Mouse (Mus musculus) hindbrain, embryonic 13.5 days (tissue): ENCODE results near the gene Snx27. TPM values are rescaled to one million over a fixed set of nuclear protein-coding genes. Genes with fewer than 3 reads are reported as not detected.

Experiments
- ATAC-seq: fragments of 200-750 bp; cut with Nextera tagmentation; 2 replicates; pipeline ENCODE4 v1.8.0; 2017; ENCODE audit warnings: moderate TSS enrichment; ENCODE audit not compliant: low FRiP score
- H3K27ac ChIP-seq: fragments of 300-500 bp; sonication (generic); 2 replicates; pipeline ENCODE4 v1.5.1; 2015; ENCODE audit warnings: inconsistent platforms, mild to moderate bottlenecking, moderate library complexity
- H3K27me3 ChIP-seq: fragments of 300-500 bp; sonication (generic); 2 replicates; pipeline ENCODE4 v1.6.1; 2015; ENCODE audit warnings: mild to moderate bottlenecking, inconsistent platforms
- H3K36me3 ChIP-seq: fragments of 300-500 bp; sonication (generic); 2 replicates; pipeline ENCODE4 v1.6.1; 2015; ENCODE audit warnings: mild to moderate bottlenecking, inconsistent platforms
- H3K4me1 ChIP-seq: fragments of 300-500 bp; sonication (generic); replicated peaks from 2 replicates; pipeline ENCODE4 v1.6.1; 2015; ENCODE audit warnings: inconsistent platforms
- H3K4me2 ChIP-seq: fragments of 300-500 bp; sonication (generic); 2 replicates; pipeline ENCODE4 v1.6.1; 2015; ENCODE audit warnings: inconsistent platforms, mild to moderate bottlenecking, moderate library complexity
- H3K4me3 ChIP-seq: fragments of 300-500 bp; sonication (generic); 2 replicates; pipeline ENCODE4 v1.5.1; 2015; ENCODE audit warnings: mild to moderate bottlenecking, inconsistent platforms
- H3K9ac ChIP-seq: fragments of 300-500 bp; sonication (generic); 2 replicates; pipeline ENCODE4 v1.6.1; 2015; ENCODE audit warnings: mild to moderate bottlenecking, inconsistent platforms
- H3K9me3 ChIP-seq: fragments of 300-500 bp; sonication (generic); 2 replicates; pipeline ENCODE4 v1.6.1; 2016; ENCODE audit warnings: inconsistent platforms
- WGBS: fragments of 180-500 bp; shearing (Covaris S2); methylation state at CpG from one replicate; pipeline ENCODE4 v1.1.7; 2015; 5-methylcytosine and 5-hydroxymethylcytosine counted together
- polyA plus RNA-seq: library from polyadenylated mRNA; unstranded; fragments of >200 nt; fragmentation: Nextera tagmentation; extraction: Ambion mirVana; gene quantifications from 2 replicates; pipeline ENCODE4 v1.2.1, GENCODE M21; 2015

Snx27 gene
- polyA plus RNA-seq, 1 experiment from 2014 or later: 74.7 TPM

DNA sequence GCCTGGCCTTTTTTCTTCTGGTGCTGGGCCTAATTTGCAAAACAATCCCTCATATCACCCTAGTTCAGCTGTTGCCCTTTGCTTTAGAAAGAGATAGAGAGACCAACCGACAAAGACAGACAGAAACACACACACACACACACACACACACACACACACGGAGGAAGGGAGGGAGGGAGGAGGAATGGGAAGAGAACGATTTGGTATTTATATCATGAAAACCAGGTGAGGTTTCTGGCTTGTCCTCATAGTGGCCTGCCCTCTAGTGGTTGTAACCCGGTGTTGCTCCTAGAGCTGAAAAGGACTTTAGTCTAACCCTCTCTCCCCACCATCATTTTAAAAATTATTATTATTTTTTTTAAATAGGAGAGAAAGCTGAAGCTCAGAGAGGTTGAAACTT lies 19.4 kb upstream of the Snx27 start:
- Histone ChIP-seq H3K27me3 (no peaks in the 10 kb centered on the region), H3K9me3 (no peaks in the 10 kb centered on the region), H3K27ac (no peak overlapping the region), H3K4me3 (no peak overlapping the region), H3K36me3 (no peaks in the 10 kb centered on the region), H3K9ac (no peak overlapping the region), H3K4me1 (no peaks in the 10 kb centered on the region), H3K4me2 (no peak overlapping the region)
- peak; percentile 21; the same call in 1 of the 2 replicates for ATAC-seq
- 0% methylated on average over 4 of the region's 4 CpGs for WGBS

DNA sequence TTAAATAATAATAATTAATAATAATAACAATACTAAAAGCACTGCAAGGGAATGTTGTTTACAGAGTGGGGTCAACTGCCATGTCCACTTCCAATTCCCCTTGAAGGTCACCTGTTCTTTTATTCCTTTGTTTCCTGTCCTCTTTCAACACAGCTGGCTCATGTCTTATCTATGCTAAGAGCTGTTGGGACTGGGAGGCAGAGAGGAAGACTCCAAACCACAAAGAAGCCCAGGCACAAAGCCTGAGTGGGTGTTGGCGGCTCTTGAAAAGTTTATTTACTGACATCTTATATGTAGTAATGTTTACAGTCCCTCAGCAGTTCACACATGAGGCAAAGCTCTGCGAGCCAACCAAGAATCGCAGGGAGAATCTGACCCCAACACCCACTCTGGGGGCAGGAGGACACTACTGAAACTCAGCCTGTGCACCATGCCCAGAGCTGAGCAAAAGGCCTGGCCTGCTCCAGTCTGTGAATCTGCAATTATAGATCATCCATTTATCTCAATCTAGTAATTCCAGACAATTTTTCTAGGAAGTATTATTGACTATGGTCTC lies 14.8 kb upstream of the Snx27 start:
- no peaks in the 10 kb centered on the region for H3K4me1 ChIP-seq
- H3K9ac ChIP-seq: no peak overlapping the region
- H3K9me3 ChIP-seq: peaks cover 10% of the 10 kb centered on the region; the same call in 1 of the 2 replicates
- H3K36me3 ChIP-seq: no peaks in the 10 kb centered on the region
- no peak overlapping the region for H3K4me2 ChIP-seq
- 75% methylated on average over 3 of the region's 3 CpGs for WGBS
- H3K27ac ChIP-seq: no peak overlapping the region
- H3K4me3 ChIP-seq: no peak overlapping the region
- no peaks in the 10 kb centered on the region for H3K27me3 ChIP-seq
- ATAC-seq: no peak

DNA sequence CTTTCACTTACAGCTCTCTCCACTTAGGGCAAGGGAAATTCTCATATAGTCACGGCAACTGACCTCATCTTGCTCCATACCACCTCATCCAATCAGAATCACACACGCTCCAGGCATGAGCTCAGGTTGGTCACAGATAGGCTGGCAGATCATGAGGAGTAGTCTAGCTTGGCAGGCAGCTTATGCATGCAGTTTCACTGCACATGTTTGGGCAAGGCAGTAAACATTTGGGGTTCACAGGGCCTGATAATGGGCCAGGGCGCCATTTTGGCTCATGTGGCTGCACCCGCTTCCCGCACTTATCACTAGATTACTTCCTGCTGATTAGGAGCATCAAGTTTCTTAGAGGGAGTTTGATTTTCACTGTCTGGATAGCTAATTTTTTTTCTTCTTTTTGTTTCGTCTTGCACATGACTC lies 13.4 kb upstream of the Snx27 start:
- Histone ChIP-seq H3K4me1 (no peaks in the 10 kb centered on the region), H3K4me2 (no peak overlapping the region), H3K9me3 (peaks cover 10% of the 10 kb centered on the region; the same call in 1 of the 2 replicates), H3K36me3 (no peaks in the 10 kb centered on the region), H3K9ac (no peak overlapping the region), H3K4me3 (no peak overlapping the region), H3K27me3 (no peaks in the 10 kb centered on the region), H3K27ac (no peak overlapping the region)
- 90% methylated on average over 6 of the region's 6 CpGs for WGBS
- ATAC-seq: no peak

DNA sequence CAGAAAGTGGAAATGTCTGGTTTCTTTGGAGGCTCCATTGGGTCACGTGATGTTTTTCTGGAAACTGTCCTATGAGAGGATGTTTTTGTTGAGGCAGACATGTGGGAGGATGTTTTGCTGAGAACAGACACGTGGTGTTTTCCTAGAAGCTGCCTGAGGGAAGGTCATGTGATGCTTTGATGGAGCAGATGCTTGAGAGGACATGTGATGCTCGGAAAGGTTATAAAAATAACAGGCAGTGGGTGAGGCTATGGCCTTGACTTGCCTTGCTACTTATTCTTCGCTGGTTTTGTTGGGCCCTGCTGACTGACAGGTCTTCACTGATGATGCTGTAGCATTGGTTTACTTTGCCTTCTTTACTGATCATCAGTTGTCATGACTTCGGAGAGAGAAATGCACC lies 8.6 kb upstream of the Snx27 start:
- Histone ChIP-seq H3K27me3 (no peaks in the 10 kb centered on the region), H3K4me3 (no peak overlapping the region), H3K4me2 (no peak overlapping the region), H3K9ac (no peak overlapping the region), H3K4me1 (no peaks in the 10 kb centered on the region), H3K27ac (no peak overlapping the region), H3K36me3 (no peaks in the 10 kb centered on the region), H3K9me3 (peaks cover 10% of the 10 kb centered on the region; the same call in 1 of the 2 replicates)
- ATAC-seq: no peak
- WGBS: 88% methylated on average over 5 of the region's 5 CpGs

DNA sequence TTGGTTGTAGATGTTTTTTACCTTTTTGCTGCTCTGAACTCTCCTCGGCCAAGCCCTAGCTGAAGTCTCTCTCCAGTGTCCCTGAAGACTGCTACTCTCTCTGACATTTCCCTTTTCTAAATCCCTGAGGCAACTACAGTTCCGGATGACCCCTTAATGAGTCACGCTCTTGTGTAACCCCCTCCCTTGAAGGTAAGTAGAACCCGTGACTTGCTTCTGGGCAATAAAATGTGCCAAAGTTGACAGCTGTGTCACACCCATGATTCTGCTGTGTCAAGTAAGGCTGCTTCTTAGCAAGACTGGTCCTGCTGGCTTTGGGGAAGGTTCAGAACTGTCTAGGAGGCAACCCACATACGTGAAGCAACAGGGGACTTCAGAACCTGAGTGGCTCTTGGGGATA lies 5.4 kb upstream of the Snx27 start:
- H3K4me2 ChIP-seq: no peak overlapping the region
- 83% methylated on average over 5 of the region's 5 CpGs for WGBS
- no peak overlapping the region for H3K4me3 ChIP-seq
- no peak for ATAC-seq
- no peaks in the 10 kb centered on the region for H3K27me3 ChIP-seq
- H3K4me1 ChIP-seq: no peaks in the 10 kb centered on the region
- no peaks in the 10 kb centered on the region for H3K36me3 ChIP-seq
- H3K9me3 ChIP-seq: no peaks in the 10 kb centered on the region
- no peak overlapping the region for H3K27ac ChIP-seq
- H3K9ac ChIP-seq: no peak overlapping the region

DNA sequence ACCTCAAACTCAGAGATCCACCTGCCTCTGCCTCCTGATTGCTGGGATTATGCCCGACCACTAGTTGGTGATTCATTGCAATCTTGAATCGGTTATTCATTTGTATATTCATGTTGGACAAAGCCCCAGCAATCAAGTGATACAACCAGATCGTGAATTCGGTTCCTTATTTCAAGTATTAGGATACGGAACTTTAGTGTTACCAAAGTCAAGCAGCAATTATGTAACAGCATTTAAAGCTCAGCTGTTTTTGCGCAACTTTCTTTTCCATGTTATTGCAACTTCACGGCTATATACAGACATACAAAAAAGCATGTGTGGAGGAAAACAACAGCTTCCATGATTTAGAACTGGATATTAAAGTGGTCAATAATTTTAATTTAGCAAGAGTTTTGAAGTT lies 428 bp upstream of the Snx27 start:
- H3K4me2 ChIP-seq: no peak overlapping the region
- H3K36me3 ChIP-seq: no peaks in the 10 kb centered on the region
- H3K27ac ChIP-seq: no peak overlapping the region
- 75% methylated on average over 7 of the region's 7 CpGs for WGBS
- no peak overlapping the region for H3K9ac ChIP-seq
- no peaks in the 10 kb centered on the region for H3K9me3 ChIP-seq
- no peaks in the 10 kb centered on the region for H3K27me3 ChIP-seq
- no peak for ATAC-seq
- peaks cover 27% of the 10 kb centered on the region for H3K4me1 ChIP-seq
- H3K4me3 ChIP-seq: peak overlapping the region; percentile 92

DNA sequence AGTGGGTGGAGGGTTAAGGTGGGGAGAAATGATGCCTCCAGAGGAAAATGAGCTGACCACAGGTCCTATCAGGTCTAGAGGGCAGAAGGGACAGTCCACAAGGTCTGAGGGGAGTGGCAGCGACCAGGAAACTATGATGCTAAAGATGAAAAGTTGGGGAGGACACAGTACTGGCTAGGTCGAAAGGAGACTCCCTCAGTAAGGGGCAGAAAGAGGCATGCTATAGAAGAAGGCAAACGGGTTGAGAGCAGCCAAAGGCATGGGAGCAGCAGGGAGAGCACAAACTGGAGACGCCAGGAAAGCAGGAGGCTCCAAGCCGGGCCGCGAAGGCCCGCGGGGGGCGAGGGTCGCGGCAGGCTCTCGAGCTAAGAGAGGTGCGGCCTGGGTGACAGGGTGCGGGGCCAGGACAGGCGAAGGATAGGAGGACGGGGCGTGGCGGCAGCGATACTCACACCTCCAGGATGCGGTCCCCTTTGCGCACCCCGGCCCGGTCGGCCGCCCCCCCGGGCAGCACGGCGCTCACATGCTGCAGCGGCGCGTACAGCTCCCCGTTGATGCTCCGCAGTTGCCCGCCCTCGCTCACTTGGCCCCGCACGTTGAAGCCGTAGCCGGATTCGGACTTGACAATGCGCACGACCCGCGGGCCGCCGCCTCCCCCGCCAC lies 592 bp downstream of the Snx27 start:
- H3K4me1 ChIP-seq: peaks cover 27% of the 10 kb centered on the region
- H3K27me3 ChIP-seq: no peaks in the 10 kb centered on the region
- no peaks in the 10 kb centered on the region for H3K36me3 ChIP-seq
- H3K4me3 ChIP-seq: peak overlapping the region; percentile 92
- peak overlapping the region; percentile 95 for H3K27ac ChIP-seq
- H3K9me3 ChIP-seq: no peaks in the 10 kb centered on the region
- 1% methylated on average over 42 of the region's 48 CpGs for WGBS
- peak overlapping the region; percentile 83 for H3K4me2 ChIP-seq
- H3K9ac ChIP-seq: peak overlapping the region; percentile 92
- peak; percentile 87 for ATAC-seq

DNA sequence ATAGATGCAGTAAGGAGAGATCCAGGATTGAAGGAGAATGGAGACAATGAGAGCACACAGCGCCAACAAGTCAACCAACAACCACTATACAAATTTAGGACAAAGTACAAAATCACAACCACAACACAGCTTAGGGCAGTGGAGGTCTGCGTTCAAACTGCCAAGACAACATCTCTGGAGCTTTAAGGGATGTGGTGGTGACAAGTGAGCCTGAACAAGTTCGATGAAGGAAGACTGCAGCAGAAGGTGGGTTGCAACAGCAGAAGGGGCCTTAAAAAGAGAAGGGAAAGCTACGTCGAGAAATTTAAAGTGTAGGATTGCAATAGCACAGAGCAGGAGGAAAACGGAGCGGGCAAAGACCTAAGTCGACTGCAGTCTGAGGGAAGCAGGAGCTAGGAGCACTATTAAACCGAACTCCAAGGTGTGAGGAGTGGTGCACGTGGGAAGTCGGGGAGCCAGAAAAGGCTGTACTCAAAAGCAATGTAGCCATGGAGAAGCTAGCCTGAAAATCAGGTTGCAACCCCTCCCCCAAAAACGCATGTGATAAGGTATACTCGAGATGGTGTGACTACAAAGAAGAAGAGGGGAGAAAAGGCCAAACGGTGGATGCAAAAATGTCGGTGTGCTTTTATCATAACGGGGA lies 1.3 kb downstream of the Snx27 start:
- WGBS: 2% methylated on average over 16 of the region's 16 CpGs
- Histone ChIP-seq H3K4me2 (peak overlapping the region; percentile 83), H3K9me3 (no peaks in the 10 kb centered on the region), H3K27me3 (no peaks in the 10 kb centered on the region), H3K27ac (peak overlapping the region; percentile 95), H3K4me3 (peak overlapping the region; percentile 92), H3K4me1 (peaks cover 27% of the 10 kb centered on the region), H3K36me3 (no peaks in the 10 kb centered on the region), H3K9ac (peak overlapping the region; percentile 92)
- ATAC-seq: no peak

DNA sequence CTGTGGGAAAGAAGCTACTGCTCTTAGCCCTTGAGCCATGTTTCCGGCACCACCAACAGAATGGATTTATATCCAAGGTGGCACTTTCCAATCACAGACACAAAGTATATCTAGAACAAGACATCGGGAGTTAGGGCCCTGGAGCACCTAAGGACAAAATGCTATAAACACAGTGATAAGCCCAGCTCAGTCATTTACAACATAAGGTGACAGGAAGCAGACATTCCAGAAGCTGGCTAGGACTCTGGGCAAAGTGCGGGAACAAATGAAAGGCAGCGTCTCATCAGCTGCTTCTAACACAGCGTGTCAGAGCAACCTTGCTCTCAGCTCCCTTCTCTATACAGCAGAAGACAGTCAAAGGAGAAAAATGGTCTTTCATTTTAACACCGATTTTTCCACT lies 8.0 kb downstream of the Snx27 start:
- 89% methylated on average over 6 of the region's 6 CpGs for WGBS
- H3K36me3 ChIP-seq: no peaks in the 10 kb centered on the region
- no peak for ATAC-seq

DNA sequence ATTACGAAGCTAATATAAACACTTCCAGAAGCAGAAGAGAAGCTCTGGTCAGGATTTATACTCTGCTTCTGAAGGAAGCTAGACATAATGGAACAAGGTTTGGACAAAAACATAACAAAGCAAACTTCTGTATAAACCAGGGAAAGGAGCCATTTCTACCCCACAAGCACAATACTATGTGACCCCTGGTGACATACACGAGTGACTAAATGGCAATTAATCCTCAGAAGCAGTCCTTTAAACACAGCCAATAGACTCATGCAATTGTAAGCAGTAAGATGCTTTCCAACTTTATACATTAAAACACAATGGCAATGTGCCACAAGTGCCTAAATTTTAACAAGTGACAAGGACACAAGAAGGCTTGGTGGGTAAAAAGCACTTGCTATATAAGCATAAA lies 15.3 kb downstream of the Snx27 start:
- H3K4me1 ChIP-seq: peaks cover 2% of the 10 kb centered on the region; the same call in 1 of the 2 replicates
- no peak overlapping the region for H3K4me2 ChIP-seq
- H3K4me3 ChIP-seq: no peak overlapping the region
- 58% methylated on average over 2 of the region's 2 CpGs for WGBS
- no peaks in the 10 kb centered on the region for H3K9me3 ChIP-seq
- H3K9ac ChIP-seq: no peak overlapping the region
- ATAC-seq: no peak
- H3K36me3 ChIP-seq: no peaks in the 10 kb centered on the region
- H3K27me3 ChIP-seq: no peaks in the 10 kb centered on the region
- H3K27ac ChIP-seq: no peak overlapping the region

More for the DNA sequence above, 8.0 kb downstream of the Snx27 start:
- Histone ChIP-seq H3K27ac (no peak overlapping the region), H3K9me3 (no peaks in the 10 kb centered on the region), H3K4me2 (no peak overlapping the region), H3K9ac (no peak overlapping the region), H3K4me3 (no peak overlapping the region), H3K27me3 (no peaks in the 10 kb centered on the region), H3K4me1 (peaks cover 11% of the 10 kb centered on the region)

DNA sequence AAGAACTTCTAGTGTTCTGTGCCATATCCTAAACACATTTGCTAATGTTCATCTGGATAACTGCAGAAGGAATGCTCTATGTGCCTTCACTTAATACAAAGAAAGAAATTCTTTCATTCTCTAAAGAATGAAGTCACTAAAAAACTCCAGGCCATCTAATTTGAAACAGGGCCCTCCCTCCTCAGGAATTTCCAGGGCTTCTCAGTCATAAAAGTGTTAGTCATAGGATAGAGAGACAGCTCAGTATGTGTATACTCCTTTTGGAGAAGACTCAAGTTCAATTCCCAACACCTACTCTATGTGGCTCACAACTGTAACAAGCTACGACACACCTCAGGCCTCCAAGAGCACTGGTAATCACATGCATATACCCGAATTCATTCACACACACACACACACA lies 17.0 kb downstream of the Snx27 start:
- Histone ChIP-seq H3K4me3 (no peak overlapping the region), H3K4me2 (no peak overlapping the region), H3K4me1 (peaks cover 2% of the 10 kb centered on the region; the same call in 1 of the 2 replicates), H3K9ac (no peak overlapping the region), H3K27me3 (no peaks in the 10 kb centered on the region), H3K27ac (no peak overlapping the region), H3K9me3 (no peaks in the 10 kb centered on the region), H3K36me3 (no peaks in the 10 kb centered on the region)
- no peak for ATAC-seq
- WGBS: 88% methylated on average over 2 of the region's 2 CpGs

DNA sequence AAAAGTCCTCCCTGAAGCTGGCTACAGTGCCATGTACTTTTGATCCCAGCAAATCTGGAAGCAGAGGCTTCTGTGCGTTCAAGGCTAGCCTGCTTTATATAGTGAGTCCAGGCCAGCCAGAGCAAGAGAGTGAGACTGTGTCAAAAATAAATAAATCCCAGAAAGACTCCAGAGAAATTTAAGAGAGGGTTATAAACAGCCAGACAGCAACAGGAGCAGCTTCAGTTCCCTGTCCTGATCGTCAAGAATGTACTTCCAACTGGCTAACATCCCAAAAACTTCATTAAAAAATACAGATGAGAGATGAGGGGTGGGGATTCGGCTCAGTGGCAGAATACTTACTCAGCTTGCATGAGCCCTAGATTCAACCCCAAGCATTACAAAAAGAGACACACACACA lies 17.4 kb downstream of the Snx27 start:
- H3K27me3 ChIP-seq: no peaks in the 10 kb centered on the region
- H3K4me3 ChIP-seq: no peak overlapping the region
- no peak for ATAC-seq
- H3K9ac ChIP-seq: no peak overlapping the region
- no peak overlapping the region for H3K27ac ChIP-seq
- 64% methylated on average over 3 of the region's 3 CpGs for WGBS
- no peak overlapping the region for H3K4me2 ChIP-seq
- H3K36me3 ChIP-seq: peaks cover 1% of the 10 kb centered on the region
- peaks cover 2% of the 10 kb centered on the region; the same call in 1 of the 2 replicates for H3K4me1 ChIP-seq
- no peaks in the 10 kb centered on the region for H3K9me3 ChIP-seq
